ENCODE assay signal across 25 mouse cellular contexts in the genomic region with DNA sequence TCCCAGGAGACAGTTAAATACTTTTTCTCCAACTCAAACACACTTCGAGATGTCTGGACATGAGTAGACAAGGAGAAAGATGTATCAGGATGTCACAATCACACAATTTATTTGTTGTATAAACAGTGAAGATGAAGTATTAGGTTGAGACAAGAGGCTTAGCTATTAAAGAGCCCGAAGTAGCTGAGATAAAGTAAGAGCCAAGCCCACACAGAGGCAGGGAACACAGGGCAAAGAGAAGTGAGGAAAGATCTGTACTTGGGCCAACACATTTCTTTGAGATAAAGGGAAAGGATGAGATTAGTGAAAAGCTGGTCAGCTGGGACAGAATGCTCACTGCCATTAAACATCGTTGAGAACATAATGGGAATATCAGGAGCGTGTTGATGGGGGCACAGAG.
DNase-seq lines count a peak whose midpoint lies in the region; ATAC-seq lines count a peak whose summit lies in the region.
"Had no signal": no experiment of that assay in that cellular context is flagged by ENCODE, and none has a peak within 500 bp of the region (broad histone marks: within the 10 kb centered on the region; RNA-seq: fewer than 3 reads in every experiment).

No protein-coding gene starts in this region.

- H3K9me3 ChIP-seq in heart, embryonic 13.5 days = no peaks in the 10 kb centered on the region
- H3K9me3 ChIP-seq in heart, embryonic 16.5 days (replicated peaks; ENCODE audit: control insufficient read depth, low read length) = no peaks in the 10 kb centered on the region; the same call in 1 of the 2 replicates
- H3K9me3 ChIP-seq in heart, embryonic 12.5 days (replicated peaks) = no peaks in the 10 kb centered on the region
- no peaks in the 10 kb centered on the region for H3K9me3 ChIP-seq in lung, embryonic 15.5 days
- no peaks in the 10 kb centered on the region for H3K9me3 ChIP-seq in midbrain, embryonic 11.5 days (ENCODE audit: control insufficient read depth, low read length)
- H3K9me3 ChIP-seq in midbrain, embryonic 15.5 days = no peaks in the 10 kb centered on the region
- H3K9me3 ChIP-seq: embryonic facial prominence, embryonic 10.5 days; embryonic facial prominence, embryonic 12.5 days; forebrain, embryonic 13.5 days; G1E had no signal

- H3K36me3 ChIP-seq in heart, embryonic 13.5 days = no peaks in the 10 kb centered on the region
- no peaks in the 10 kb centered on the region for H3K36me3 ChIP-seq in heart, embryonic 16.5 days (ENCODE audit: control insufficient read depth, insufficient read depth)
- no peaks in the 10 kb centered on the region for H3K36me3 ChIP-seq in heart, embryonic 12.5 days
- H3K36me3 ChIP-seq in lung, embryonic 15.5 days = no peaks in the 10 kb centered on the region
- no peaks in the 10 kb centered on the region for H3K36me3 ChIP-seq in midbrain, embryonic 11.5 days (ENCODE audit: control insufficient read depth, insufficient read depth, low read length)
- no peaks in the 10 kb centered on the region for H3K36me3 ChIP-seq in midbrain, embryonic 15.5 days (replicated peaks)
- H3K36me3 ChIP-seq: embryonic facial prominence, embryonic 10.5 days; embryonic facial prominence, embryonic 12.5 days; G1E had no signal

- peaks cover 15% of the 10 kb centered on the region for H3K27me3 ChIP-seq in heart, embryonic 13.5 days (replicated peaks)
- H3K27me3 ChIP-seq in heart, embryonic 16.5 days (ENCODE audit: control insufficient read depth, insufficient read depth, low read length) = no peaks in the 10 kb centered on the region
- H3K27me3 ChIP-seq in heart, embryonic 12.5 days (replicated peaks) = peaks cover 5% of the 10 kb centered on the region; the same call in 1 of the 2 replicates
- no peaks in the 10 kb centered on the region for H3K27me3 ChIP-seq in lung, embryonic 15.5 days
- H3K27me3 ChIP-seq in midbrain, embryonic 11.5 days (ENCODE audit: control insufficient read depth, insufficient read depth, low read length) = no peaks in the 10 kb centered on the region
- H3K27me3 ChIP-seq in midbrain, embryonic 15.5 days (replicated peaks) = no peaks in the 10 kb centered on the region
- H3K27me3 ChIP-seq: CH12.LX; embryonic facial prominence, embryonic 12.5 days; forebrain, embryonic 13.5 days; Patski had no signal

- H3K9ac ChIP-seq in heart, embryonic 13.5 days = no peak overlapping the region
- no peak overlapping the region for H3K9ac ChIP-seq in heart, embryonic 16.5 days (ENCODE audit: low read length)
- no peak overlapping the region for H3K9ac ChIP-seq in heart, embryonic 12.5 days
- no peak overlapping the region for H3K9ac ChIP-seq in lung, embryonic 15.5 days
- no peak overlapping the region for H3K9ac ChIP-seq in midbrain, embryonic 11.5 days (ENCODE audit: low read length)
- no peak overlapping the region for H3K9ac ChIP-seq in midbrain, embryonic 15.5 days
- H3K9ac ChIP-seq: embryonic facial prominence, embryonic 12.5 days; forebrain, embryonic 13.5 days had no signal

- no peak overlapping the region for H3K4me3 ChIP-seq in heart, embryonic 13.5 days
- no peak overlapping the region for H3K4me3 ChIP-seq in heart, embryonic 16.5 days (ENCODE audit: low read length)
- H3K4me3 ChIP-seq in heart, embryonic 12.5 days = no peak overlapping the region
- H3K4me3 ChIP-seq in lung, embryonic 15.5 days = no peak overlapping the region
- H3K4me3 ChIP-seq in midbrain, embryonic 11.5 days (ENCODE audit: low read depth, low read length) = no peak overlapping the region
- no peak overlapping the region for H3K4me3 ChIP-seq in midbrain, embryonic 15.5 days
- H3K4me3 ChIP-seq: embryonic facial prominence, embryonic 10.5 days; embryonic facial prominence, embryonic 12.5 days; forebrain, embryonic 13.5 days had no signal

- peak overlapping the region; percentile 37 for H3K4me2 ChIP-seq in heart, embryonic 13.5 days
- peak overlapping the region; percentile 12; the same call in 1 of the 2 replicates for H3K4me2 ChIP-seq in heart, embryonic 16.5 days (ENCODE audit: low read depth, low read length)
- no peak overlapping the region for H3K4me2 ChIP-seq in heart, embryonic 12.5 days
- no peak overlapping the region for H3K4me2 ChIP-seq in lung, embryonic 15.5 days
- H3K4me2 ChIP-seq in midbrain, embryonic 11.5 days = no peak overlapping the region
- H3K4me2 ChIP-seq in midbrain, embryonic 15.5 days = no peak overlapping the region
- H3K4me2 ChIP-seq: embryonic facial prominence, embryonic 12.5 days; forebrain, embryonic 13.5 days had no signal

- no peak overlapping the region for H3K27ac ChIP-seq in heart, embryonic 13.5 days (replicated peaks)
- no peak overlapping the region for H3K27ac ChIP-seq in heart, embryonic 16.5 days (ENCODE audit: low read length)
- H3K27ac ChIP-seq in heart, embryonic 12.5 days (ENCODE audit: poor library complexity, severe bottlenecking) = no peak overlapping the region
- no peak overlapping the region for H3K27ac ChIP-seq in lung, embryonic 15.5 days
- H3K27ac ChIP-seq in midbrain, embryonic 11.5 days (ENCODE audit: low read depth, low read length) = no peak overlapping the region
- no peak overlapping the region for H3K27ac ChIP-seq in midbrain, embryonic 15.5 days
- H3K27ac ChIP-seq: embryonic facial prominence, embryonic 10.5 days; embryonic facial prominence, embryonic 12.5 days; forebrain, embryonic 13.5 days had no signal

- 14% methylated on average over 4 of the region's 4 CpGs for WGBS in heart, embryonic 13.5 days
- 18% methylated on average over 4 of the region's 4 CpGs for WGBS in heart, embryonic 16.5 days
- WGBS in heart, embryonic 12.5 days = 22% methylated on average over 4 of the region's 4 CpGs
- WGBS in lung, embryonic 15.5 days = 23% methylated on average over 4 of the region's 4 CpGs
- WGBS in midbrain, embryonic 11.5 days = 79% methylated on average over 4 of the region's 4 CpGs
- 78% methylated on average over 4 of the region's 4 CpGs for WGBS in midbrain, embryonic 15.5 days

- peaks cover 9% of the 10 kb centered on the region for H3K4me1 ChIP-seq in heart, embryonic 13.5 days
- 0 out of 2 replicates have a peak, but pooled peaks cover 2% of the 10 kb centered on the region for H3K4me1 ChIP-seq in heart, embryonic 16.5 days (ENCODE audit: control insufficient read depth, insufficient read depth, low read length)
- H3K4me1 ChIP-seq in heart, embryonic 12.5 days (replicated peaks) = no peaks in the 10 kb centered on the region
- H3K4me1 ChIP-seq in lung, embryonic 15.5 days = no peaks in the 10 kb centered on the region
- H3K4me1 ChIP-seq in midbrain, embryonic 11.5 days (ENCODE audit: control insufficient read depth, insufficient read depth, low read length) = no peaks in the 10 kb centered on the region
- no peaks in the 10 kb centered on the region for H3K4me1 ChIP-seq in midbrain, embryonic 15.5 days
- H3K4me1 ChIP-seq: embryonic facial prominence, embryonic 10.5 days; embryonic facial prominence, embryonic 12.5 days; forebrain, embryonic 13.5 days had no signal

- no peak for DNase-seq in heart, postnatal 36 days
- no peak for DNase-seq in lung, postnatal 4 days
- DNase-seq in midbrain, embryonic 11.5 days (ENCODE audit: low spot score, missing footprints) = peak; percentile 4
- DNase-seq: adrenal gland, adult 8-10 months; adrenal gland, postnatal 14 days; adrenal gland, postnatal 36 days; B cell, adult 2 months; cerebellum, adult 11-12 months; cerebellum, adult 2 months; cerebellum, adult 9-10 months; cerebellum, postnatal 10 days; cerebellum, postnatal 25 days had no signal

- no peak for ATAC-seq in heart, embryonic 13.5 days (ENCODE audit: extremely low read depth, insufficient number of reproducible peaks, low FRiP score, low TSS enrichment)
- ATAC-seq in heart, embryonic 16.5 days (replicated peaks; ENCODE audit: extremely low read depth, insufficient read depth, low FRiP score) = no peak
- no peak for ATAC-seq in heart, embryonic 12.5 days (ENCODE audit: insufficient number of reproducible peaks, low FRiP score)
- ATAC-seq in lung, embryonic 15.5 days (ENCODE audit: borderline replicate concordance, extremely low read depth, low FRiP score, low TSS enrichment) = peak; percentile 76; the same call in 1 of the 2 replicates
- no peak for ATAC-seq in midbrain, embryonic 11.5 days (ENCODE audit: low FRiP score)
- no peak for ATAC-seq in midbrain, embryonic 15.5 days (replicated peaks)
- ATAC-seq: activated CD4-positive, CD25-positive, alpha-beta regulatory T cell, adult 4 months; CD4-positive, CD25-positive, alpha-beta regulatory T cell, adult 4 months; forebrain, embryonic 13.5 days; Patski had no signal

- intact Hi-C loops in heart, postnatal 36 days (cut with DNase I) = no loop called here

Comparison
In these comparisons a context has a peak if more than half of its experiments do, and no peak if none do; other contexts are left out.
1. H3K4me2 ChIP-seq: peak in heart, embryonic 13.5 days (single experiment) and heart, embryonic 16.5 days (single experiment); none in heart, embryonic 12.5 days (single experiment), lung, embryonic 15.5 days (single experiment), midbrain, embryonic 11.5 days (single experiment) and midbrain, embryonic 15.5 days (single experiment).